21 mouse cellular contexts compared by ENCODE assay signal in genomic region chr3:95679551-95679950, GRCm38 (mm10).
"Had no signal": no experiment of that assay in that cellular context is flagged by ENCODE, and none has a peak within 500 bp of the region (broad histone marks: within the 10 kb centered on the region; RNA-seq: fewer than 3 reads in every experiment).

No protein-coding gene starts in this region.

- ATAC-seq: lung, postnatal 0 days; midbrain, embryonic 16.5 days had no signal

- H3K9ac ChIP-seq: lung, embryonic 15.5 days; midbrain, embryonic 12.5 days; neural tube, embryonic 13.5 days; neural tube, embryonic 15.5 days had no signal

- H3K4me3 ChIP-seq: lung, embryonic 15.5 days; megakaryocyte, embryonic 14.5 days; midbrain, embryonic 12.5 days; myocyte; neural tube, embryonic 13.5 days; neural tube, embryonic 15.5 days had no signal

- DNase-seq: lung, adult 2 months; lung, postnatal 14 days; lung, postnatal 36 days; midbrain, embryonic 14.5 days; retina, postnatal 1 day; right cerebral cortex, adult 18-20 months; right cerebral cortex, postnatal 25 days; right cerebral cortex, postnatal 4 days; spleen, adult 18-20 months; thymus, adult 18-20 months; thymus, postnatal 14 days; thymus, postnatal 36 days had no signal

- H3K27me3 ChIP-seq: lung, embryonic 15.5 days; midbrain, embryonic 12.5 days; neural tube, embryonic 13.5 days; neural tube, embryonic 15.5 days had no signal

- H3K36me3 ChIP-seq: lung, embryonic 15.5 days; neural tube, embryonic 15.5 days had no signal

- H3K4me2 ChIP-seq: lung, embryonic 15.5 days; midbrain, embryonic 12.5 days; neural tube, embryonic 13.5 days; neural tube, embryonic 15.5 days had no signal

- H3K27ac ChIP-seq: lung, embryonic 15.5 days; macrophage; midbrain, embryonic 12.5 days; neural tube, embryonic 13.5 days; neural tube, embryonic 15.5 days had no signal

- H3K9me3 ChIP-seq: lung, embryonic 15.5 days; megakaryocyte, embryonic 14.5 days; midbrain, embryonic 12.5 days; neural tube, embryonic 13.5 days; neural tube, embryonic 15.5 days had no signal
